Comparison of ENCODE assay signal across 8 mouse cellular contexts in genomic region chr16:44394577-44395243, GRCm38 (mm10). TPM values are rescaled to one million over a fixed set of nuclear protein-coding genes. Genes with fewer than 3 reads are reported as not detected.
DNase-seq lines count a peak whose midpoint lies in the region; ATAC-seq and TF ChIP-seq lines count a peak whose summit lies in the region.

Gene Cfap44 (plus strand): TSS chr16:44394796.

- ATAC-seq in liver, embryonic 13.5 days (ENCODE audit: low read depth), result peak; percentile 47; the same call in 1 of the 2 replicates

- dilution Hi-C loops in CH12.LX (cut with MboI; ENCODE audit: extremely low pct_ligation_motif_present, extremely low pct_unique_long_range_greater_than_20kb, low sequenced_read_pairs), result no loop called here

- no peak for TF ChIP-seq EP300 in CH12.LX (IDR thresholded peaks at IDR 0.05; ENCODE audit: low read length)

- H3K4me1 ChIP-seq in CH12.LX (ENCODE audit: control insufficient read depth in 1 of 2, insufficient read depth in 2 of 2), result peaks cover 3 to 10% of the 10 kb centered on the region in 2 experiments; a peak in 3 of 4 replicates
- peaks cover 16% of the 10 kb centered on the region for H3K4me1 ChIP-seq in forebrain, embryonic 10.5 days
- H3K4me1 ChIP-seq in liver, embryonic 13.5 days (replicated peaks), result peaks cover 7% of the 10 kb centered on the region
- peaks cover 14% of the 10 kb centered on the region for H3K4me1 ChIP-seq in testis, adult 2 months (ENCODE audit: control insufficient read depth, insufficient read depth, low read length)

- H3K27ac ChIP-seq in CH12.LX (ENCODE audit: insufficient read depth, low read depth), result no peak within 1 kb of the TSS
- H3K27ac ChIP-seq in forebrain, embryonic 10.5 days, result peak within 1 kb of the TSS; percentile 77
- H3K27ac ChIP-seq in liver, embryonic 13.5 days, result no peak within 1 kb of the TSS
- peak within 1 kb of the TSS; percentile 85 for H3K27ac ChIP-seq in testis, adult 2 months (ENCODE audit: control insufficient read depth, insufficient read depth, low read depth, low read length)

- no peaks in the 10 kb centered on the region for H3K27me3 ChIP-seq in CH12.LX (replicated peaks)
- H3K27me3 ChIP-seq in forebrain, embryonic 10.5 days (ENCODE audit: poor library complexity, severe bottlenecking), result peaks cover 4% of the 10 kb centered on the region; the same call in 1 of the 2 replicates
- no peaks in the 10 kb centered on the region for H3K27me3 ChIP-seq in liver, embryonic 13.5 days
- H3K27me3 ChIP-seq in testis, adult 2 months (ENCODE audit: control insufficient read depth, insufficient read depth, low read length), result no peaks in the 10 kb centered on the region

- in situ Hi-C loops in CH12.LX (cut with MboI; ENCODE audit: low pct_ligation_motif_present, low pct_unique_long_range_greater_than_20kb, low sequenced_read_pairs), result no loop called here

- intact Hi-C loops in heart, postnatal 25 days (cut with DNase I), result no loop called here

- no peak for TF ChIP-seq RAD21 in CH12.LX (IDR thresholded peaks at IDR 0.05; ENCODE audit: low read depth, low read length)

- peak; percentile 80 for DNase-seq in CH12.LX (ENCODE audit: extremely low read depth)
- DNase-seq in brain, embryonic 18.5 days (ENCODE audit: low read depth, low spot score), result peak; percentile 82
- peak; percentile 92 for DNase-seq in forebrain, embryonic 10.5 days (ENCODE audit: extremely low spot score, low spot score)
- DNase-seq in heart, postnatal 25 days (ENCODE audit: low spot score), result peak; percentile 9
- DNase-seq in kidney, postnatal 4 days, result peak; percentile 84 to 90
- peak; percentile 52 for DNase-seq in liver, embryonic 13.5 days
- peak; percentile 89 for DNase-seq in neural tube, embryonic 10.5 days (ENCODE audit: extremely low spot score, low spot score)

- peak within 1 kb of the TSS; percentile 85 for H3K4me2 ChIP-seq in CH12.LX (ENCODE audit: insufficient read depth, low read depth, poor library complexity, severe bottlenecking)
- H3K4me2 ChIP-seq in liver, embryonic 13.5 days, result peak within 1 kb of the TSS; percentile 47

- peaks cover 0 to 6% of the 10 kb centered on the region in 2 experiments for H3K36me3 ChIP-seq in CH12.LX (replicated peaks in 1 of 2; ENCODE audit: control insufficient read depth in 1 of 2, insufficient read depth in 1 of 2, low read length in 1 of 2)
- peaks cover 12% of the 10 kb centered on the region for H3K36me3 ChIP-seq in forebrain, embryonic 10.5 days (replicated peaks)
- no peaks in the 10 kb centered on the region for H3K36me3 ChIP-seq in liver, embryonic 13.5 days
- H3K36me3 ChIP-seq in testis, adult 2 months (ENCODE audit: control insufficient read depth, insufficient read depth, low read length), result no peaks in the 10 kb centered on the region

- no peaks in the 10 kb centered on the region for H3K79me2 ChIP-seq in CH12.LX (replicated peaks; ENCODE audit: control insufficient read depth, extremely low read depth, insufficient read depth, poor library complexity, severe bottlenecking)

- peak within 1 kb of the TSS in 1 of 3 experiments; percentile 17 for H3K4me3 ChIP-seq in CH12.LX (replicated peaks in 1 of 3; ENCODE audit: low read depth in 2 of 3, low read length in 2 of 3, poor library complexity in 1 of 3)
- peak within 1 kb of the TSS; percentile 49 for H3K4me3 ChIP-seq in forebrain, embryonic 10.5 days
- peak within 1 kb of the TSS; percentile 20 for H3K4me3 ChIP-seq in liver, embryonic 13.5 days (replicated peaks)
- peak within 1 kb of the TSS; percentile 87 for H3K4me3 ChIP-seq in testis, adult 2 months (ENCODE audit: control insufficient read depth, low read depth, low read length)

- TF ChIP-seq CTCF in CH12.LX (conservative IDR thresholded peaks at IDR 0.05 in 1 of 2, IDR thresholded peaks at IDR 0.05 in 1 of 2; ENCODE audit: low read depth in 2 of 2, low read length in 2 of 2), result no peak
- TF ChIP-seq CTCF in testis, adult 2 months (IDR thresholded peaks at IDR 0.05; ENCODE audit: control insufficient read depth, insufficient read depth, insufficient replicate concordance, low read depth, low read length), result no peak; the same call in 1 of the 2 replicates

- TF ChIP-seq POLR2A in CH12.LX (IDR thresholded peaks at IDR 0.05; ENCODE audit: low read depth, low read length), result peak; percentile 71
- peak; percentile 88 for TF ChIP-seq POLR2A in testis, adult 2 months (IDR thresholded peaks at IDR 0.05; ENCODE audit: control insufficient read depth, low read depth, low read length)

- H3K9ac ChIP-seq in CH12.LX (ENCODE audit: insufficient read depth, low read depth), result peak within 1 kb of the TSS; percentile 37
- no peak within 1 kb of the TSS; the same call in 1 of the 2 replicates for H3K9ac ChIP-seq in liver, embryonic 13.5 days

- peaks cover 6% of the 10 kb centered on the region for H3K9me3 ChIP-seq in CH12.LX (replicated peaks; ENCODE audit: low read length)
- H3K9me3 ChIP-seq in forebrain, embryonic 10.5 days, result no peaks in the 10 kb centered on the region
- H3K9me3 ChIP-seq in liver, embryonic 13.5 days (replicated peaks), result no peaks in the 10 kb centered on the region

- WGBS in forebrain, embryonic 10.5 days, result 2% methylated on average over 17 of the region's 17 CpGs
- WGBS in liver, embryonic 13.5 days (ENCODE audit: insufficient replicate concordance), result 4% methylated on average over 17 of the region's 17 CpGs

TF ChIP-seq in CH12.LX, 34 proteins besides CTCF, POLR2A, EP300 and RAD21:
- TF ChIP-seq MEF2A (IDR thresholded peaks at IDR 0.05; ENCODE audit: borderline replicate concordance, low read depth, low read length) (peak; percentile 46; the same call in 1 of the 2 replicates), IRF4 (IDR thresholded peaks at IDR 0.05; ENCODE audit: low read depth, low read length) (peak; percentile 50; the same call in 1 of the 2 replicates), MXI1 (IDR thresholded peaks at IDR 0.05; ENCODE audit: low read depth, low read length) (peak; percentile 99), MAFK (IDR thresholded peaks at IDR 0.05; ENCODE audit: insufficient replicate concordance, low read length) (no peak), NELFE (IDR thresholded peaks at IDR 0.05; ENCODE audit: low read depth, low read length) (peak; percentile 78; the same call in 1 of the 2 replicates), POLR2AphosphoS2 (IDR thresholded peaks at IDR 0.05; ENCODE audit: low read depth, low read length) (no peak), JUND (conservative IDR thresholded peaks at IDR 0.05; ENCODE audit: low read depth, low read length) (no peak), MAZ (IDR thresholded peaks at IDR 0.05; ENCODE audit: low read depth, low read length) (peak; percentile 82), ETS1 (conservative IDR thresholded peaks at IDR 0.05; ENCODE audit: low read depth, low read length) (peak; percentile 15; the same call in 1 of the 2 replicates), MYC (IDR thresholded peaks at IDR 0.05; ENCODE audit: low read depth, low read length) (peak; percentile 66; the same call in 1 of the 2 replicates), ZMIZ1 (IDR thresholded peaks at IDR 0.05; ENCODE audit: low read depth, low read length) (no peak), TBP (conservative IDR thresholded peaks at IDR 0.05; ENCODE audit: low read depth, low read length) (0 out of 2 replicates have a peak, but pooled peaks have one; percentile 62), CHD2 (IDR thresholded peaks at IDR 0.05; ENCODE audit: low read length) (peak; percentile 97), UBTF (IDR thresholded peaks at IDR 0.05; ENCODE audit: low read depth, low read length) (no peak), SMC3 (IDR thresholded peaks at IDR 0.05; ENCODE audit: low read depth, low read length) (no peak), KAT2A (IDR thresholded peaks at IDR 0.05; ENCODE audit: insufficient replicate concordance, low read length) (no peak), NRF1 (IDR thresholded peaks at IDR 0.05; ENCODE audit: low read depth, low read length) (peak; percentile 97), E2F4 (IDR thresholded peaks at IDR 0.05; ENCODE audit: insufficient replicate concordance, low read depth, low read length) (0 out of 2 replicates have a peak, but pooled peaks have one; percentile 35), CHD1 (IDR thresholded peaks at IDR 0.05; ENCODE audit: low read depth, low read length) (no peak), ELF1 (IDR thresholded peaks at IDR 0.05; ENCODE audit: low read depth, low read length) (peak; percentile 54; the same call in 1 of the 2 replicates), TCF12 (IDR thresholded peaks at IDR 0.05; ENCODE audit: low read depth, low read length) (peak; percentile 52; the same call in 1 of the 2 replicates), HCFC1 (IDR thresholded peaks at IDR 0.05; ENCODE audit: low read depth, low read length) (peak; percentile 63; the same call in 1 of the 2 replicates), BHLHE40 (IDR thresholded peaks at IDR 0.05; ENCODE audit: low read depth, low read length) (peak; percentile 54; the same call in 1 of the 2 replicates), SIN3A (IDR thresholded peaks at IDR 0.05; ENCODE audit: low read length) (peak; percentile 97), MAX (IDR thresholded peaks at IDR 0.05; ENCODE audit: low read length) (peak; percentile 80)

RNA-seq across cellular contexts. Expression of gene Cfap44, which starts in this region (rescaled TPM):
- not detected in 2 replicates for total RNA-seq in CH12.LX (2012; rRNA removed)
- not detected in 2 replicates for total RNA-seq in CH12.LX (2014; rRNA removed)
- polyA plus RNA-seq in CH12.LX (2012; ENCODE audit: insufficient read length, low read depth), result not detected in 2 replicates
- 0.45 and 0.63 TPM in 2 replicates for polyA plus RNA-seq in forebrain, embryonic 10.5 days (2016; fragmentation: Nextera tagmentation; extraction: Ambion mirVana)
- not detected for total RNA-seq in heart, postnatal 25 days (2021)
- polyA plus RNA-seq in liver, embryonic 13.5 days (2015; fragmentation: Nextera tagmentation; extraction: Ambion mirVana), result 0.29 and 0.32 TPM in 2 replicates
- polyA plus RNA-seq in testis, adult 2 months (2012; rRNA removed), result 18.7 and 20.3 TPM in 2 replicates

Comparison
In these comparisons a context has a peak if more than half of its experiments do, and no peak if none do; other contexts are left out.
1. RNA of gene Cfap44 (polyA plus RNA-seq): 18.7 to 20.3 TPM in testis, adult 2 months; 0.45 to 0.63 TPM in forebrain, embryonic 10.5 days, 0.29 to 0.32 TPM in liver, embryonic 13.5 days and not detected in CH12.LX; every median in the first group is over 10 times any median in the second.
2. Peak in DNase-seq, H3K9ac ChIP-seq and H3K4me2 ChIP-seq in CH12.LX; RNA of the gene not detected or under 1 TPM.
3. Peak in DNase-seq, H3K4me3 ChIP-seq and H3K27ac ChIP-seq in forebrain, embryonic 10.5 days; RNA of the gene not detected or under 1 TPM.
4. Peak in DNase-seq in heart, postnatal 25 days; RNA of the gene not detected or under 1 TPM.
5. Peak in DNase-seq, ATAC-seq, H3K4me3 ChIP-seq and H3K4me2 ChIP-seq in liver, embryonic 13.5 days; RNA of the gene not detected or under 1 TPM.
6. DNase-seq: peak in every context shown above with its lines; median percentile 92 in forebrain, embryonic 10.5 days; 89 in neural tube, embryonic 10.5 days; 87 in kidney, postnatal 4 days; 82 in brain, embryonic 18.5 days; 80 in CH12.LX; 52 in liver, embryonic 13.5 days; 9 in heart, postnatal 25 days.